21 mouse cellular contexts compared by ENCODE assay signal in the genomic region with DNA sequence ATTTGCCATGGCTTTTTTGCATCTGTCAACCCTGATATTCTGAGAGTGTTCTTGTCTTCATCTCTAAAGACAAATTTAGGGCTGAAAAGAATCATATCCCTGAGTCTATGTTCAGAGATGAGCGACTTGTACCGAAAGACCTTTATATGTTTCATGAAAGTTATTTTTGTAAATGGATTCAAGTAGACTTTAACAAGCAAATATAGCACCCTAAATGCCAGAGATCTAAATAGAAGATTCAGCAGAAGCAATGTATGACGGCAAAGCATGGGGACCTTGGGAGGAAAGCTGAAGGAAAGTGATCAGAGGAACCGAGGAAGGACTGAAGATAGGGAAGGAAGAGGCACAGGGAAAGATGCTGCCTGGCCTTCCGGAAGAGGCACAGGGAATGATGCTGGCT.
"Had no signal": no experiment of that assay in that cellular context is flagged by ENCODE, and none has a peak within 500 bp of the region (broad histone marks: within the 10 kb centered on the region; RNA-seq: fewer than 3 reads in every experiment).

No protein-coding gene starts in this region.

- H3K4me1 ChIP-seq: heart, embryonic 10.5 days; heart, embryonic 12.5 days; hindbrain, embryonic 10.5 days; hindbrain, embryonic 12.5 days; intestine, embryonic 15.5 days; limb, embryonic 10.5 days; limb, embryonic 12.5 days; liver, embryonic 13.5 days; liver, embryonic 15.5 days had no signal

- DNase-seq: gastrocnemius, postnatal 10 days; gastrocnemius, postnatal 25 days; heart, adult 18-20 months; heart, postnatal 10 days; heart, postnatal 4 days; kidney, adult 18-20 months; kidney, adult 8-10 months; kidney, postnatal 10 days; kidney, postnatal 25 days; kidney, postnatal 4 days; liver; liver, embryonic 13.5 days had no signal

- H3K27ac ChIP-seq: heart, embryonic 10.5 days; hindbrain, embryonic 10.5 days; hindbrain, embryonic 12.5 days; hindbrain, embryonic 14.5 days; intestine, embryonic 15.5 days; limb, embryonic 10.5 days; limb, embryonic 12.5 days; liver, embryonic 13.5 days; liver, embryonic 15.5 days had no signal

- H3K4me3 ChIP-seq: heart, embryonic 10.5 days; heart, embryonic 12.5 days; hindbrain, embryonic 10.5 days; hindbrain, embryonic 12.5 days; intestine, embryonic 15.5 days; limb, embryonic 10.5 days; limb, embryonic 12.5 days; liver, embryonic 13.5 days; liver, embryonic 15.5 days had no signal
